Mouse (Mus musculus) inflammation-experienced regulatory T-cells, adult 6 months (primary cell): ENCODE measurements around the gene Rorb. TPM values are rescaled to one million over a fixed set of nuclear protein-coding genes. Genes with fewer than 3 reads are reported as not detected.

Experiments used
- ATAC-seq: one replicate; pipeline ENCODE4 v1.8.0; 2017
- polyA plus RNA-seq, 3 experiments: library from polyadenylated mRNA; unstranded; fragments of 100-300 nt; shearing (Covaris generic); gene quantifications; one replicate each; pipeline ENCODE4 v1.2.1; 2017

Rorb gene
- under 1 TPM in 2 of 3 experiments, not detected in 1; 0.29 to 0.56 TPM for polyA plus RNA-seq

- peak; percentile 64 for ATAC-seq
Observed at GRCm38 (mm10) chr19:19110793-19111427, at the start of gene Rorb. TSS of gene Rorb (minus strand) at chr19:19111196.

GRCm38 (mm10) chr19:19148847-19149246 is 37.9 kb upstream of the Rorb start:
- ATAC-seq = no peak

- ATAC-seq = no peak
Observed at GRCm38 (mm10) chr19:19144447-19144846, 33.5 kb upstream of the Rorb start.

- no peak for ATAC-seq
Observed at GRCm38 (mm10) chr19:19136856-19137255, 25.9 kb upstream of the Rorb start.

- no peak for ATAC-seq
Observed at GRCm38 (mm10) chr19:19135838-19136237, 24.8 kb upstream of the Rorb start.

GRCm38 (mm10) chr19:19122324-19122723 is 11.3 kb upstream of the Rorb start:
- ATAC-seq = no peak

- ATAC-seq = no peak
Observed at GRCm38 (mm10) chr19:19112180-19112579, 1.2 kb upstream of the Rorb start.

GRCm38 (mm10) chr19:19111428-19112170 is 603 bp upstream of the Rorb start:
- ATAC-seq = no peak

GRCm38 (mm10) chr19:19110011-19110768 is 806 bp downstream of the Rorb start:
- ATAC-seq = no peak

- ATAC-seq = no peak
Observed at GRCm38 (mm10) chr19:19108596-19109381, 2.2 kb downstream of the Rorb start.

GRCm38 (mm10) chr19:19104581-19104980 is 6.4 kb downstream of the Rorb start:
- no peak for ATAC-seq

- ATAC-seq = no peak
Observed at GRCm38 (mm10) chr19:19097149-19097548, 13.8 kb downstream of the Rorb start.

GRCm38 (mm10) chr19:19089427-19089826 is 21.6 kb downstream of the Rorb start:
- ATAC-seq = no peak

- no peak for ATAC-seq
Observed at GRCm38 (mm10) chr19:19077880-19078279, 33.1 kb downstream of the Rorb start.

- ATAC-seq = no peak
Observed at GRCm38 (mm10) chr19:19074756-19075155, 36.2 kb downstream of the Rorb start.

- no peak for ATAC-seq
Observed at GRCm38 (mm10) chr19:19058710-19059398, 52.1 kb downstream of the Rorb start.

- no peak for ATAC-seq
Observed at GRCm38 (mm10) chr19:19058201-19058600, 52.8 kb downstream of the Rorb start.

- ATAC-seq = no peak
Observed at GRCm38 (mm10) chr19:19043138-19043537, 67.9 kb downstream of the Rorb start.

- ATAC-seq = no peak
Observed at GRCm38 (mm10) chr19:19040800-19041199, 70.2 kb downstream of the Rorb start.

- ATAC-seq = no peak
Observed at GRCm38 (mm10) chr19:19034482-19035315, 76.3 kb downstream of the Rorb start.

GRCm38 (mm10) chr19:19033974-19034373 is 77.0 kb downstream of the Rorb start:
- no peak for ATAC-seq
